Mouse (Mus musculus): Measurements from ENCODE around the gene Iqsec3. TPM values are rescaled to one million over a fixed set of nuclear protein-coding genes. Genes with fewer than 3 reads are reported as not detected.

Gene Iqsec3
- polyA plus RNA-seq, 1 experiment from 2014 or later = 18.7 TPM

DNA sequence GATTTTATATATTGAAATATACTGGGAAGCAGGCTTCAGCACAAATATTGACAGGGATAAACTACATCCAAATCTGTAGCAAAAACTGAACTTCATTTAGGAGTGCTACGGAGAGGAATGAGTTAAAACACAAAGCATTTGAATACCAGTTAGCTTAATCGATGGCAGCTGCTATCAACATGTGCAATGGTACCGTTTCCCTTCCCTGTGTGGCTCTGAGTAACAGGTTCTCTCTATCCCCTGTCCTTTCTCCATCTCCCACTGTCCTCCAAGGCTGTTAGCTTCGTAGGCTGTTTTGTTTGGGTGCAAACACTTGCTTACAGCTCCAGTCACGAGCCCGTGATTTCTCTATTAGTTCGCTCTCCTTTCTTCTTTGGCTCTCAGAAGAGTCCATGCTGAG lies 19.7 kb downstream of the Iqsec3 start:
- H3K9ac ChIP-seq (replicated peaks) = no peak overlapping the region
- no peaks in the 10 kb centered on the region for H3K9me3 ChIP-seq (replicated peaks)
- H3K4me1 ChIP-seq = peaks cover 57% of the 10 kb centered on the region
- H3K27ac ChIP-seq (replicated peaks) = peak overlapping the region; percentile 77
- 51% methylated on average over 7 of the region's 7 CpGs for WGBS
- H3K4me2 ChIP-seq = no peak overlapping the region
- H3K27me3 ChIP-seq (replicated peaks) = no peaks in the 10 kb centered on the region
- no peak for ATAC-seq (ENCODE audit: low FRiP score)
- H3K36me3 ChIP-seq = no peaks in the 10 kb centered on the region; the same call in 1 of the 2 replicates
- no peak overlapping the region for H3K4me3 ChIP-seq (replicated peaks)

DNA sequence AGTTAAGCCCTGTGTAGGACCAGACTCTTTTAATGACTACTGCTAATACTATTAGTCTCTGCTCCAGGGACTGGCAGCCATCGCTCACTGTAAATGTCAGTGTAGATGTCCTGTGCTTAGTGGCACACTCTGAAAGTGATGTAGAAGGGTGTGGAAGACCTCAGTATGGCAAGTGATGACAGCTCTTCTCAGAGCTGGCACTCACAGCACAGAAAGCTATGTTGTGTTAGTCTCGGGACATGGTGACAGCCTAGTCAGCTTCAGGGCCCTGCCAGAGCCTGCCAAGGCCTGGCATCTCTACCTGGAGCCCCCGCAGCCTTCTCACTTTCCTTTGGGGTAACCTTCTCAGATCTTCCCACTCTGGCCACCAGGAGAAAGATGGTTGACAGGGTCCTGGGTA lies 21.8 kb downstream of the Iqsec3 start:
- no peak overlapping the region for H3K27ac ChIP-seq (replicated peaks)
- no peak for ATAC-seq (ENCODE audit: low FRiP score)
- WGBS = 88% methylated on average over 3 of the region's 3 CpGs
- H3K4me2 ChIP-seq = no peak overlapping the region
- H3K4me3 ChIP-seq (replicated peaks) = no peak overlapping the region
- no peaks in the 10 kb centered on the region for H3K27me3 ChIP-seq (replicated peaks)
- no peak overlapping the region for H3K9ac ChIP-seq (replicated peaks)
- no peaks in the 10 kb centered on the region; the same call in 1 of the 2 replicates for H3K36me3 ChIP-seq
- no peaks in the 10 kb centered on the region for H3K9me3 ChIP-seq (replicated peaks)
- H3K4me1 ChIP-seq = peaks cover 37% of the 10 kb centered on the region

DNA sequence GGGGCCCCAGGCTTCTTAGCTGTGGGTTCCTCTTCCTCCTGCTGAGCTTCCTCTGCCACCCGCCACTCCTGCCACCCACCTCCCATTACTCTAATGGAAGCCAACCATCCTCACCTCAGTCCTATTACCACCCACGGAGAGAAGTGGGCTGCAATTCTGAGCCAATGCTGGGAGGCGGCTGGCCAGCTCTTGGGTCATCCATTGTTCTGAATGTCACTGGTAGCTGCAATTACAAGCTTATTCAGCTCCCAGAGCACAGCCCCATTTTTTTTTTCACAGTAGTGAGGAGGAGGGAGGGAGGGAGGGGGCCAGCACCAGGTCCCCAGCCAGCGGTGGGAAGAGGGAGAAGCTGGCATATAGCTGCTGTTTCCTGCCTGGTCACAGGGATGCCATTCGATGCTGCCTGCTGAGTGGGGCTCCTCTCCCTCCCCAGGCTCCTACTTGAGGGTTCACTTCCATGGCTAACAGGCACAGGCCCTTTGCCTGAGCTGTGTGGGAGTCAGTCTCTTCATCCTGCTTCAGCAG lies 32.7 kb downstream of the Iqsec3 start:
- Histone ChIP-seq H3K4me3 (replicated peaks) (no peak overlapping the region), H3K9me3 (replicated peaks) (no peaks in the 10 kb centered on the region; the same call in 1 of the 2 replicates), H3K36me3 (peaks cover 26% of the 10 kb centered on the region), H3K9ac (replicated peaks) (no peak overlapping the region), H3K27ac (replicated peaks) (0 out of 2 replicates have a peak overlapping the region, but pooled peaks have one; percentile 13), H3K4me2 (no peak overlapping the region), H3K4me1 (peaks cover 8% of the 10 kb centered on the region; the same call in 1 of the 2 replicates), H3K27me3 (replicated peaks) (no peaks in the 10 kb centered on the region)
- WGBS = 10% methylated on average over 5 of the region's 5 CpGs
- ATAC-seq (ENCODE audit: low FRiP score) = no peak

- WGBS = 56% methylated on average over 6 of the region's 6 CpGs
- ATAC-seq (ENCODE audit: low FRiP score) = no peak
- H3K4me1 ChIP-seq = peaks cover 16% of the 10 kb centered on the region
- H3K36me3 ChIP-seq = no peaks in the 10 kb centered on the region
- H3K9ac ChIP-seq (replicated peaks) = no peak overlapping the region
- H3K27ac ChIP-seq (replicated peaks) = no peak overlapping the region
- H3K27me3 ChIP-seq (replicated peaks) = no peaks in the 10 kb centered on the region
- no peak overlapping the region for H3K4me3 ChIP-seq (replicated peaks)
- no peak overlapping the region for H3K4me2 ChIP-seq
- no peaks in the 10 kb centered on the region for H3K9me3 ChIP-seq (replicated peaks)
Measured at GRCm38 (mm10) chr6:121424830-121425229, 48.6 kb downstream of the Iqsec3 start.

DNA sequence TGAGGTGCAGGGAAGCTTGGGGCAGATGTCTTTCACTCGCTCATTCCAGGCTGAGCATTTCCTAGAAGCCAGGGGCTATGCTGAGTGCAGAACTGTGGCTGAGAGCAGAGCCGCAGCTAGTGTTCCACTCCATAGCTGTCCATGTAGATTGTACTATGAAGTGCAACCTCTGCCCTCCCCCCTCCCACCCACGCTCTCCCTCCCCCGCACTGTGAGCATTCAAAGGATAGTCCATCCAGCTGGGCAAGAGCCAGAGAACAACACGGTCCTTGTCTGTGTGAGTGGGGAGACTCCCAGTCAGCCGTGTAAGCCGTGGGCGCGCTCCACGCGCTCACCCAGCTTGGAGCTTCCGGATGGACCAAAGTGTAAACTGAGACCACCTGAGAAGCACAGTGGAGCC lies 49.1 kb downstream of the Iqsec3 start:
- no peak for ATAC-seq (ENCODE audit: low FRiP score)
- Histone ChIP-seq H3K9me3 (replicated peaks) (no peaks in the 10 kb centered on the region), H3K36me3 (no peaks in the 10 kb centered on the region), H3K27ac (replicated peaks) (no peak overlapping the region), H3K9ac (replicated peaks) (no peak overlapping the region), H3K4me2 (no peak overlapping the region), H3K4me3 (replicated peaks) (no peak overlapping the region), H3K27me3 (replicated peaks) (no peaks in the 10 kb centered on the region), H3K4me1 (peaks cover 16% of the 10 kb centered on the region)
- WGBS = 56% methylated on average over 12 of the region's 12 CpGs

GRCm38 (mm10) chr6:121412558-121413297 lies 60.8 kb downstream of the Iqsec3 start:
- no peak overlapping the region for H3K9ac ChIP-seq (replicated peaks)

DNA sequence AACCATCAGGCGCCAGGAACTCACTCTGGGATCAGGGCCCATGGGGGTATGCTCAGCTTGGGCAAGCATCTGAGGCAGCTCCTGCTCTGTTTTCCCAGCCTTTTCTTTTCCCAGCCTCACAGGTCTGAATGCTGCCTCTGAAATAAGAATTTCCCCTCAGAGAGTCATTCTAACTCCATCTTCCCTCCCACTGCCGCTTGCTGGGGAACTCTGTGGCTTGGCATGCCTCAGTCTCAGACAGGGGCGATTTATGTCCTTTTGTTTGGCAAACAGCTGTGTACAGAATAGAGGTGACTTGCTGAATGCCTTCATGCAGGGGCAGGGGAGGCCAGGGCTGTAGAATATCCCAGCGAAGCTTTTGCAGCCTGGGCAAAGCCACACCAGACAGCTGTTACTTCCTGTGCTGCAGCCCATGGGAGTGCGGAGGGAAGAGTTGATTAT lies 65.9 kb downstream of the Iqsec3 start:
- 8% methylated on average over 5 of the region's 5 CpGs for WGBS
- ATAC-seq (ENCODE audit: low FRiP score) = peak; percentile 62
- Histone ChIP-seq H3K27ac (replicated peaks) (peak overlapping the region; percentile 77), H3K36me3 (peaks cover 4% of the 10 kb centered on the region; the same call in 1 of the 2 replicates), H3K9ac (replicated peaks) (no peak overlapping the region), H3K4me1 (peaks cover 42% of the 10 kb centered on the region), H3K27me3 (replicated peaks) (peaks cover 6% of the 10 kb centered on the region; the same call in 1 of the 2 replicates), H3K9me3 (replicated peaks) (no peaks in the 10 kb centered on the region), H3K4me2 (no peak overlapping the region), H3K4me3 (replicated peaks) (no peak overlapping the region)

More at GRCm38 (mm10) chr6:121412558-121413297, 60.8 kb downstream of the Iqsec3 start:
- H3K4me3 ChIP-seq (replicated peaks) = 0 out of 2 replicates have a peak overlapping the region, but pooled peaks have one; percentile 12
- H3K27ac ChIP-seq (replicated peaks) = no peak overlapping the region
- peaks cover 26% of the 10 kb centered on the region for H3K27me3 ChIP-seq (replicated peaks)
- H3K36me3 ChIP-seq = peaks cover 4% of the 10 kb centered on the region; the same call in 1 of the 2 replicates
- no peaks in the 10 kb centered on the region for H3K9me3 ChIP-seq (replicated peaks)
- H3K4me2 ChIP-seq = peak overlapping the region; percentile 40
- 9% methylated on average over 44 of the region's 46 CpGs for WGBS
- no peak for ATAC-seq (ENCODE audit: low FRiP score)
- peaks cover 24% of the 10 kb centered on the region for H3K4me1 ChIP-seq

GRCm38 (mm10) chr6:121405311-121405710 lies 68.2 kb downstream of the Iqsec3 start:
- H3K9me3 ChIP-seq (replicated peaks) = no peaks in the 10 kb centered on the region
- no peak overlapping the region for H3K27ac ChIP-seq (replicated peaks)
- H3K4me3 ChIP-seq (replicated peaks) = no peak overlapping the region
- H3K36me3 ChIP-seq = peaks cover 2% of the 10 kb centered on the region; the same call in 1 of the 2 replicates
- H3K4me2 ChIP-seq = no peak overlapping the region
- peaks cover 39% of the 10 kb centered on the region for H3K4me1 ChIP-seq
- H3K27me3 ChIP-seq (replicated peaks) = no peaks in the 10 kb centered on the region
- H3K9ac ChIP-seq (replicated peaks) = no peak overlapping the region
- ATAC-seq (ENCODE audit: low FRiP score) = no peak
- 92% methylated on average over 8 of the region's 8 CpGs for WGBS

- peak; percentile 64 for ATAC-seq (ENCODE audit: low FRiP score)
- H3K4me3 ChIP-seq (replicated peaks) = no peak overlapping the region
- H3K27me3 ChIP-seq (replicated peaks) = no peaks in the 10 kb centered on the region
- no peak overlapping the region for H3K4me2 ChIP-seq
- no peak overlapping the region for H3K9ac ChIP-seq (replicated peaks)
- 37% methylated on average over 8 of the region's 8 CpGs for WGBS
- peak overlapping the region; percentile 74 for H3K27ac ChIP-seq (replicated peaks)
- H3K4me1 ChIP-seq = peaks cover 33% of the 10 kb centered on the region
- H3K36me3 ChIP-seq = no peaks in the 10 kb centered on the region
- no peaks in the 10 kb centered on the region for H3K9me3 ChIP-seq (replicated peaks)
Measured at GRCm38 (mm10) chr6:121402661-121403244, 70.7 kb downstream of the Iqsec3 start.

DNA sequence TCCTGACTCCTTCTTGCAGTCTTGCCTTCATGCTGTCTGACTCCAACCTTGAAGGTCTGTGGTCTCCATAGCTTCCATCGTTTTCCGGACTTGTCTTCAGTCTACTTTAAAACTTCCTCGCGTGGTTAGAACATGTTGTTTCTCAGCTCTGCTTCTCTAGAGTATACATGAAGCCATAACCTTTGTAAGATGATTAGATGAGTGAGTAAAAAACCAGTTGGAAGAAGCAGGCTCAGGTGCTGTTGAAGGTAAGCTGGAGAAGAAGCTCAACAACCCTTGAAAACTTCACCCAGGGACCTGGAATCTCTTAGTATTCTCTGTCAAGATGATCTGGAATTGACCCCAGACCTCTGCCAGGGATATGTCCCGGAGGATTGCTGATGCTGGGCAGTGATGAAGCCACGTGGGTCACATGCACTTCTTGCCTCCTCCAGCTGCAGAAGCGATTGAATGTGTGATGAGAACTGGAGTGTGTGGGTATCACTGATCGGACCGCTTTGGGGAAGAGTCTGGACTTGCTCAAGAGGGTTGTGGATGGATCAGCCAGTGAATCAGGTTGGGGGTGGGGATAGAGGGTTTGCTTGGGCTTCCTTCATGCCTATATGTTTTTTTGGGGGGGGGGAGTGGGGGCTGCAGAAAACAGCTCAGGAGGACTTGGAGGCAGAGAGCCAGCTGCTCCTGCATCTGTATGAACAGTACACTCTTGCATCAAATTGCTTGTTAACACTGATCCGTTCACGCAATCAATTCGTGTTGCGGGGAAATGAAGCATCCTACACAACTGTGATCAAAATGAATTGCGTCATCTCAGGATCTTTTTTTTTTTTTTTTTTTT lies 71.4 kb downstream of the Iqsec3 start:
- Histone ChIP-seq H3K9me3 (replicated peaks) (no peaks in the 10 kb centered on the region), H3K27ac (replicated peaks) (peak overlapping the region; percentile 74), H3K4me1 (peaks cover 25% of the 10 kb centered on the region), H3K4me3 (replicated peaks) (no peak overlapping the region), H3K9ac (replicated peaks) (no peak overlapping the region), H3K4me2 (no peak overlapping the region), H3K36me3 (no peaks in the 10 kb centered on the region), H3K27me3 (replicated peaks) (no peaks in the 10 kb centered on the region)
- peak; percentile 77 for ATAC-seq (ENCODE audit: low FRiP score)
- 62% methylated on average over 14 of the region's 14 CpGs for WGBS

DNA sequence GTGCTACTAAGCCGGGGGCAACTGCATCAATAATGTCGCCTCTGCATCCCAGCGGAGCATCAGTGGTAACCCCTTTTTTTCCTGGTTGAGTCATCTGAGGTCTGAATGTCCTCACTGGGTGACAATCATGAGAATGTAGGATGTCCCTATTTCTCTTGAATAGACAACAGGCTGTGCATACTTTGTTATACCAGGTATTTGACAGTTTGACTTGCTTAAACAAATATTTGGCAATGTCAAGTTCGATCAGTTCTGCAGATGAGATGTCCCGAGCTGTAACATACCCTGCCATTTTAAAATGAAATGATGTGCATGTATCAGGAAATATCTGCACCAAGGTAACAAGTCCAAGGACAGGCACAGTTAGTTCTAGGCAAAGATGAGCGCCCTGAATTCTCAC lies 72.3 kb downstream of the Iqsec3 start:
- 94% methylated on average over 6 of the region's 6 CpGs for WGBS
- Histone ChIP-seq H3K27me3 (replicated peaks) (no peaks in the 10 kb centered on the region), H3K9ac (replicated peaks) (no peak overlapping the region), H3K9me3 (replicated peaks) (no peaks in the 10 kb centered on the region), H3K27ac (replicated peaks) (no peak overlapping the region), H3K36me3 (no peaks in the 10 kb centered on the region), H3K4me2 (no peak overlapping the region), H3K4me3 (replicated peaks) (no peak overlapping the region), H3K4me1 (peaks cover 22% of the 10 kb centered on the region)
- no peak for ATAC-seq (ENCODE audit: low FRiP score)

All from neural tube, embryonic 15.5 days (tissue).